In genomic region chr8:60631504-60631934, GRCm38 (mm10) we compare ENCODE assay signal across 8 mouse cellular contexts. TPM values are rescaled to one million over a fixed set of nuclear protein-coding genes. Genes with fewer than 3 reads are reported as not detected.
DNase-seq lines count a peak whose midpoint lies in the region; ATAC-seq and TF ChIP-seq lines count a peak whose summit lies in the region.

No protein-coding gene starts in this region.

- under 1% methylated on average over 13 of the region's 13 CpGs for WGBS in embryonic facial prominence, embryonic 13.5 days
- WGBS in limb, embryonic 11.5 days, result 0% methylated on average over 13 of the region's 13 CpGs
- 1% methylated on average over 13 of the region's 13 CpGs for WGBS in midbrain, embryonic 12.5 days
- WGBS in small intestine, adult 2 months, result 2% methylated on average over 13 of the region's 13 CpGs

- no peak for ATAC-seq in embryonic facial prominence, embryonic 13.5 days (ENCODE audit: insufficient number of reproducible peaks, insufficient read depth, low FRiP score, low TSS enrichment, low read depth)
- peak; percentile 7; the same call in 1 of the 2 replicates for ATAC-seq in limb, embryonic 11.5 days (ENCODE audit: insufficient number of reproducible peaks, low FRiP score, low TSS enrichment, low read depth)
- peak; percentile 32 for ATAC-seq in midbrain, embryonic 12.5 days (ENCODE audit: low FRiP score, low read depth)

- peak; percentile 9 to 22 for DNase-seq in spleen, adult 18-20 months
- no peak for DNase-seq in spleen, postnatal 14 days (ENCODE audit: low spot score in 2 of 2)
- peak; percentile 70 for DNase-seq in heart, adult 8-10 months (ENCODE audit: low spot score)
- DNase-seq in kidney, adult 8-10 months, result peak; percentile 89 to 93
- DNase-seq in limb, embryonic 11.5 days (ENCODE audit: low spot score), result peak; percentile 65

- peaks cover 16% of the 10 kb centered on the region for H3K4me1 ChIP-seq in embryonic facial prominence, embryonic 13.5 days
- H3K4me1 ChIP-seq in limb, embryonic 11.5 days (ENCODE audit: control insufficient read depth, insufficient read depth, low read length), result no peaks in the 10 kb centered on the region
- H3K4me1 ChIP-seq in midbrain, embryonic 12.5 days, result peaks cover 7% of the 10 kb centered on the region; the same call in 1 of the 2 replicates
- peaks cover 8% of the 10 kb centered on the region for H3K4me1 ChIP-seq in small intestine, adult 2 months (ENCODE audit: control insufficient read depth, insufficient read depth, insufficient read length, low read length)

- peak overlapping the region; percentile 33 for H3K4me3 ChIP-seq in embryonic facial prominence, embryonic 13.5 days
- 0 out of 2 replicates have a peak overlapping the region, but pooled peaks have one; percentile 1 for H3K4me3 ChIP-seq in limb, embryonic 11.5 days (ENCODE audit: low read depth, low read length)
- peak overlapping the region; percentile 33 for H3K4me3 ChIP-seq in midbrain, embryonic 12.5 days
- H3K4me3 ChIP-seq in small intestine, adult 2 months (ENCODE audit: low read depth, low read length), result peak overlapping the region; percentile 3; the same call in 1 of the 2 replicates

- TF ChIP-seq CTCF in small intestine, adult 2 months (IDR thresholded peaks at IDR 0.05; ENCODE audit: extremely low read depth, insufficient read length, insufficient replicate concordance, low read depth, low read length), result no peak

- H3K27me3 ChIP-seq in embryonic facial prominence, embryonic 13.5 days, result peaks cover 28% of the 10 kb centered on the region
- no peaks in the 10 kb centered on the region for H3K27me3 ChIP-seq in limb, embryonic 11.5 days (ENCODE audit: control insufficient read depth, insufficient read depth, low read length)
- H3K27me3 ChIP-seq in midbrain, embryonic 12.5 days, result peaks cover 26% of the 10 kb centered on the region
- 0 out of 2 replicates have a peak, but pooled peaks cover 4% of the 10 kb centered on the region for H3K27me3 ChIP-seq in small intestine, adult 2 months (ENCODE audit: control insufficient read depth, insufficient read depth, low read length)

- no peak for TF ChIP-seq POLR2A in small intestine, adult 2 months (IDR thresholded peaks at IDR 0.05; ENCODE audit: low read depth, low read length)

- no peak overlapping the region for H3K9ac ChIP-seq in embryonic facial prominence, embryonic 13.5 days
- no peak overlapping the region for H3K9ac ChIP-seq in limb, embryonic 11.5 days (ENCODE audit: low read length)
- no peak overlapping the region for H3K9ac ChIP-seq in midbrain, embryonic 12.5 days (replicated peaks)

- no peak overlapping the region for H3K27ac ChIP-seq in embryonic facial prominence, embryonic 13.5 days
- H3K27ac ChIP-seq in limb, embryonic 11.5 days (replicated peaks; ENCODE audit: low read depth, low read length), result no peak overlapping the region
- no peak overlapping the region for H3K27ac ChIP-seq in midbrain, embryonic 12.5 days (replicated peaks)
- H3K27ac ChIP-seq in small intestine, adult 2 months (ENCODE audit: insufficient read depth, low read depth, low read length), result no peak overlapping the region

- no peaks in the 10 kb centered on the region for H3K36me3 ChIP-seq in embryonic facial prominence, embryonic 13.5 days
- no peaks in the 10 kb centered on the region for H3K36me3 ChIP-seq in limb, embryonic 11.5 days (ENCODE audit: control insufficient read depth, insufficient read depth, low read length)
- H3K36me3 ChIP-seq in midbrain, embryonic 12.5 days, result no peaks in the 10 kb centered on the region
- H3K36me3 ChIP-seq in small intestine, adult 2 months (ENCODE audit: control insufficient read depth, insufficient read depth, low read length), result no peaks in the 10 kb centered on the region

- peak overlapping the region; percentile 99 for H3K4me2 ChIP-seq in embryonic facial prominence, embryonic 13.5 days
- H3K4me2 ChIP-seq in limb, embryonic 11.5 days (ENCODE audit: low read depth, severe bottlenecking), result peak overlapping the region; percentile 42
- peak overlapping the region; percentile 98 for H3K4me2 ChIP-seq in midbrain, embryonic 12.5 days (replicated peaks)

- H3K9me3 ChIP-seq in embryonic facial prominence, embryonic 13.5 days, result no peaks in the 10 kb centered on the region
- H3K9me3 ChIP-seq in limb, embryonic 11.5 days (ENCODE audit: control insufficient read depth, low read length), result no peaks in the 10 kb centered on the region
- H3K9me3 ChIP-seq in midbrain, embryonic 12.5 days, result no peaks in the 10 kb centered on the region

RNA-seq across cellular contexts. Expression of gene Mfap3l, which starts 1.1 kb away (rescaled TPM):
- polyA plus RNA-seq in embryonic facial prominence, embryonic 13.5 days (2015; fragmentation: Nextera tagmentation; extraction: Ambion mirVana), result 1.3 and 1.9 TPM in 2 replicates
- 10 to 100 TPM; 12.9 to 17.4 (median 14.7) TPM for total RNA-seq in heart, adult 8-10 months (2022)
- 1.8 and 2.6 TPM in 2 replicates for polyA plus RNA-seq in limb, embryonic 11.5 days (2014; fragmentation: Nextera tagmentation; extraction: Ambion mirVana)
- 1.3 and 1.8 TPM in 2 replicates for polyA plus RNA-seq in midbrain, embryonic 12.5 days (2016; fragmentation: Nextera tagmentation; extraction: Ambion mirVana)
- 0.24 and 0.77 TPM in 2 replicates for polyA plus RNA-seq in small intestine, adult 2 months (2012; rRNA removed)

Comparison
In these comparisons a context has a peak if more than half of its experiments do, and no peak if none do; other contexts are left out.
1. DNase-seq: peak in spleen, adult 18-20 months (2 of 2), heart, adult 8-10 months (single experiment), kidney, adult 8-10 months (2 of 2) and limb, embryonic 11.5 days (single experiment); none in spleen, postnatal 14 days (0 of 2).
2. H3K4me2 ChIP-seq: peak in every context shown above with its lines; median percentile 99 in embryonic facial prominence, embryonic 13.5 days; 98 in midbrain, embryonic 12.5 days; 42 in limb, embryonic 11.5 days.
3. Peak in every context shown above with its lines, with median percentiles within 50 percentile points of each other: H3K4me3 ChIP-seq.